Mouse (Mus musculus) myocyte (in vitro differentiated cells): ENCODE data around the gene Prcc.

Experiments used
- POLR2A ChIP-seq: IDR thresholded peaks from one replicate; pipeline ENCODE4 v1.6.1; 2011; ENCODE audit warnings: low read depth, mild to moderate bottlenecking, control low read depth, moderate library complexity; ENCODE audit not compliant: insufficient read length
- POLR2AphosphoS2 ChIP-seq: IDR thresholded peaks from one replicate; pipeline ENCODE4 v1.6.1; 2011; ENCODE audit warnings: low read depth, control low read depth; ENCODE audit not compliant: insufficient read length
- TCF12 ChIP-seq: IDR thresholded peaks from one replicate; pipeline ENCODE4 v1.6.1; 2011; ENCODE audit warnings: mild to moderate bottlenecking, control low read depth; ENCODE audit not compliant: poor library complexity, insufficient read depth, severe bottlenecking
- USF1 ChIP-seq: IDR thresholded peaks from one replicate; pipeline ENCODE4 v1.6.1; 2011; ENCODE audit warnings: low read depth, mild to moderate bottlenecking, control low read depth, moderate library complexity

DNA sequence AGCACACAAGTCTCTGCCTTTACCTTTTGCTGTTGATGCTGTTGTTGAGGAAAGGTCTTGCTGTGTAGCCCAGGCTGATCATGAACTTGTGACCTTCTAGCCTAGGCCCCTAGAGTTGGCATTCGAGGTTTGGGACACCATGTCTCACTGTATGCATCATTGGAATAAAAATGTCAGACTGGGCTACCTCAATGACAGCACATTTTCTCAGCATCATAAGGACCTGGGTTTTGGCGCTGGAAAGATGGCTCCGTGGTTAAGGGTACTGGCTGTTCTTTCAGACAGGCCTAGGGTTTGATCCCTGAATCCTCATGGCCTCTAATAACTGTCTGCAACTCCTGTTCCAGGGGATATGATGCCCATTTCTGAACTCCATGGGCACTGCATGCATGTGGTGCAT, 14.4 kb upstream of the Prcc start:
- TF ChIP-seq POLR2A (no peak), USF1 (no peak), TCF12 (no peak), POLR2AphosphoS2 (no peak)
